Mouse (Mus musculus) stomach, embryonic 15.5 days (tissue): ENCODE data around the gene Rassf1. TPM values are rescaled to one million over a fixed set of nuclear protein-coding genes. Genes with fewer than 3 reads are reported as not detected.

Experiments
- ATAC-seq: fragments of 200-750 bp; cut with Nextera tagmentation; 2 replicates; pipeline ENCODE4 v1.8.0; 2017; ENCODE audit warnings: low read depth, moderate number of reproducible peaks, moderate TSS enrichment; ENCODE audit not compliant: insufficient read depth, low FRiP score
- H3K27ac ChIP-seq: fragments of 300-500 bp; sonication (generic); 2 replicates; pipeline ENCODE4 v1.5.1; 2015; ENCODE audit warnings: mild to moderate bottlenecking, inconsistent platforms
- H3K27me3 ChIP-seq: fragments of 300-500 bp; sonication (generic); replicated peaks from 2 replicates; pipeline ENCODE4 v1.6.1; 2015; ENCODE audit warnings: inconsistent platforms
- H3K36me3 ChIP-seq: fragments of 300-500 bp; sonication (generic); 2 replicates; pipeline ENCODE4 v1.6.1; 2015; ENCODE audit warnings: inconsistent platforms
- H3K4me1 ChIP-seq: fragments of 300-500 bp; sonication (generic); 2 replicates; pipeline ENCODE4 v1.6.1; 2015; ENCODE audit warnings: inconsistent platforms
- H3K4me2 ChIP-seq: fragments of 300-500 bp; sonication (generic); 2 replicates; pipeline ENCODE4 v1.6.1; 2015; ENCODE audit warnings: mild to moderate bottlenecking, inconsistent platforms
- H3K4me3 ChIP-seq: fragments of 300-500 bp; sonication (generic); replicated peaks from 2 replicates; pipeline ENCODE4 v1.5.1; 2015; ENCODE audit warnings: inconsistent platforms
- H3K9ac ChIP-seq: fragments of 300-500 bp; sonication (generic); 2 replicates; pipeline ENCODE4 v1.6.1; 2015; ENCODE audit warnings: inconsistent platforms
- H3K9me3 ChIP-seq: fragments of 300-500 bp; sonication (generic); 2 replicates; pipeline ENCODE4 v1.6.1; 2016; ENCODE audit warnings: inconsistent platforms
- WGBS: fragments of 180-500 bp; shearing (Covaris S2); methylation state at CpG from one replicate; pipeline ENCODE4 v1.1.7; 2015; 5-methylcytosine and 5-hydroxymethylcytosine counted together
- polyA plus RNA-seq: library from polyadenylated mRNA; unstranded; fragments of >200 nt; fragmentation: Nextera tagmentation; extraction: Ambion mirVana; gene quantifications from 2 replicates; pipeline ENCODE4 v1.2.1, GENCODE M21; 2015

The Rassf1 gene
- polyA plus RNA-seq, 1 experiment from 2014 or later: 58.0 TPM

- no peak overlapping the region for H3K4me3 ChIP-seq
- H3K4me2 ChIP-seq: no peak overlapping the region
- H3K4me1 ChIP-seq: peaks cover 15% of the 10 kb centered on the region; the same call in 1 of the 2 replicates
- no peak overlapping the region for H3K9ac ChIP-seq
- ATAC-seq: no peak
- 73% methylated on average over 14 of the region's 14 CpGs for WGBS
- H3K9me3 ChIP-seq: no peaks in the 10 kb centered on the region
- H3K36me3 ChIP-seq: no peaks in the 10 kb centered on the region
- H3K27me3 ChIP-seq: no peaks in the 10 kb centered on the region
- H3K27ac ChIP-seq: no peak overlapping the region
Measured at GRCm38 (mm10) chr9:107599842-107600241, 48.5 kb downstream of the Rassf1 start.

- H3K4me3 ChIP-seq: no peak overlapping the region
- H3K27me3 ChIP-seq: no peaks in the 10 kb centered on the region
- no peak overlapping the region for H3K4me2 ChIP-seq
- peaks cover 22% of the 10 kb centered on the region; the same call in 1 of the 2 replicates for H3K4me1 ChIP-seq
- no peaks in the 10 kb centered on the region for H3K36me3 ChIP-seq
- 78% methylated on average over 12 of the region's 12 CpGs for WGBS
- ATAC-seq: no peak
- H3K27ac ChIP-seq: no peak overlapping the region
- no peaks in the 10 kb centered on the region for H3K9me3 ChIP-seq
- no peak overlapping the region for H3K9ac ChIP-seq
Measured at GRCm38 (mm10) chr9:107600745-107601144, 49.4 kb downstream of the Rassf1 start.

GRCm38 (mm10) chr9:107601275-107601674 is 49.9 kb downstream of the Rassf1 start:
- Histone ChIP-seq H3K9me3 (no peaks in the 10 kb centered on the region), H3K36me3 (no peaks in the 10 kb centered on the region), H3K27ac (no peak overlapping the region), H3K27me3 (no peaks in the 10 kb centered on the region), H3K4me3 (no peak overlapping the region), H3K9ac (no peak overlapping the region), H3K4me2 (no peak overlapping the region), H3K4me1 (peaks cover 22% of the 10 kb centered on the region; the same call in 1 of the 2 replicates)
- 85% methylated on average over 11 of the region's 11 CpGs for WGBS
- ATAC-seq: no peak

- Histone ChIP-seq H3K36me3 (no peaks in the 10 kb centered on the region), H3K9ac (no peak overlapping the region), H3K27me3 (no peaks in the 10 kb centered on the region), H3K27ac (0 out of 2 replicates have a peak overlapping the region, but pooled peaks have one; percentile 51), H3K9me3 (no peaks in the 10 kb centered on the region), H3K4me2 (no peak overlapping the region; the same call in 1 of the 2 replicates), H3K4me3 (no peak overlapping the region), H3K4me1 (peaks cover 27% of the 10 kb centered on the region; the same call in 1 of the 2 replicates)
- ATAC-seq: peak; percentile 29; the same call in 1 of the 2 replicates
- 11% methylated on average over 10 of the region's 10 CpGs for WGBS
Measured at GRCm38 (mm10) chr9:107602068-107602648, 50.8 kb downstream of the Rassf1 start.

- 72% methylated on average over 6 of the region's 6 CpGs for WGBS
- H3K27ac ChIP-seq: no peak overlapping the region
- H3K27me3 ChIP-seq: no peaks in the 10 kb centered on the region
- H3K9me3 ChIP-seq: no peaks in the 10 kb centered on the region
- H3K36me3 ChIP-seq: no peaks in the 10 kb centered on the region
- no peak for ATAC-seq
- no peak overlapping the region for H3K4me3 ChIP-seq
- no peak overlapping the region for H3K9ac ChIP-seq
- peaks cover 37% of the 10 kb centered on the region for H3K4me1 ChIP-seq
- H3K4me2 ChIP-seq: no peak overlapping the region
Measured at GRCm38 (mm10) chr9:107603251-107603650, 51.9 kb downstream of the Rassf1 start.

GRCm38 (mm10) chr9:107605041-107605661 is 53.8 kb downstream of the Rassf1 start:
- Histone ChIP-seq H3K9me3 (no peaks in the 10 kb centered on the region), H3K9ac (no peak overlapping the region), H3K27me3 (no peaks in the 10 kb centered on the region), H3K27ac (peak overlapping the region; percentile 76), H3K4me2 (peak overlapping the region; percentile 44), H3K4me1 (peaks cover 52% of the 10 kb centered on the region), H3K4me3 (peak overlapping the region; percentile 28; the same call in 1 of the 2 replicates), H3K36me3 (no peaks in the 10 kb centered on the region)
- 30% methylated on average over 23 of the region's 23 CpGs for WGBS
- ATAC-seq: peak; percentile 78

GRCm38 (mm10) chr9:107606591-107606990 is 55.2 kb downstream of the Rassf1 start:
- peak overlapping the region; percentile 7; the same call in 1 of the 2 replicates for H3K4me3 ChIP-seq
- ATAC-seq: no peak
- 19% methylated on average over 9 of the region's 9 CpGs for WGBS

GRCm38 (mm10) chr9:107607036-107607435 is 55.7 kb downstream of the Rassf1 start:
- peak overlapping the region; percentile 60 for H3K27ac ChIP-seq
- H3K27me3 ChIP-seq: no peaks in the 10 kb centered on the region
- H3K4me1 ChIP-seq: peaks cover 58% of the 10 kb centered on the region
- peak overlapping the region; percentile 38 for H3K4me2 ChIP-seq
- H3K4me3 ChIP-seq: peak overlapping the region; percentile 7; the same call in 1 of the 2 replicates
- no peak for ATAC-seq
- H3K9me3 ChIP-seq: no peaks in the 10 kb centered on the region
- 55% methylated on average over 2 of the region's 2 CpGs for WGBS
- no peaks in the 10 kb centered on the region for H3K36me3 ChIP-seq
- H3K9ac ChIP-seq: no peak overlapping the region

More at GRCm38 (mm10) chr9:107606591-107606990, 55.2 kb downstream of the Rassf1 start:
- Histone ChIP-seq H3K27me3 (no peaks in the 10 kb centered on the region), H3K4me1 (peaks cover 54% of the 10 kb centered on the region), H3K36me3 (no peaks in the 10 kb centered on the region), H3K9me3 (no peaks in the 10 kb centered on the region), H3K4me2 (peak overlapping the region; percentile 38), H3K9ac (no peak overlapping the region), H3K27ac (peak overlapping the region; percentile 38)

GRCm38 (mm10) chr9:107607653-107608245 is 56.4 kb downstream of the Rassf1 start:
- H3K27ac ChIP-seq: peak overlapping the region; percentile 60
- no peaks in the 10 kb centered on the region for H3K9me3 ChIP-seq
- 51% methylated on average over 9 of the region's 9 CpGs for WGBS
- peak overlapping the region; percentile 11; the same call in 1 of the 2 replicates for H3K4me2 ChIP-seq
- H3K27me3 ChIP-seq: no peaks in the 10 kb centered on the region
- no peak overlapping the region for H3K4me3 ChIP-seq
- peaks cover 60% of the 10 kb centered on the region for H3K4me1 ChIP-seq
- H3K36me3 ChIP-seq: no peaks in the 10 kb centered on the region
- ATAC-seq: no peak
- no peak overlapping the region for H3K9ac ChIP-seq

- Histone ChIP-seq H3K27ac (peak within 1 kb of the TSS; percentile 60), H3K4me2 (peak within 1 kb of the TSS; percentile 11; the same call in 1 of the 2 replicates), H3K4me1 (peaks cover 61% of the 10 kb centered on the region), H3K9ac (no peak within 1 kb of the TSS), H3K9me3 (no peaks in the 10 kb centered on the region), H3K27me3 (no peaks in the 10 kb centered on the region), H3K4me3 (no peak within 1 kb of the TSS), H3K36me3 (0 out of 2 replicates have a peak, but pooled peaks cover 3% of the 10 kb centered on the region)
- WGBS: 37% methylated on average over 12 of the region's 12 CpGs
- ATAC-seq: no peak
Measured at GRCm38 (mm10) chr9:107608741-107609432, 57.5 kb downstream of the Rassf1 start, which contains the start of gene Sema3b. Sema3b (minus strand) TSS chr9:107609229.

GRCm38 (mm10) chr9:107609433-107609830 is 58.1 kb downstream of the Rassf1 start:
- Histone ChIP-seq H3K4me2 (no peak overlapping the region), H3K4me1 (peaks cover 56% of the 10 kb centered on the region), H3K9me3 (no peaks in the 10 kb centered on the region), H3K9ac (no peak overlapping the region), H3K4me3 (no peak overlapping the region), H3K27ac (peak overlapping the region; percentile 17; the same call in 1 of the 2 replicates), H3K27me3 (no peaks in the 10 kb centered on the region), H3K36me3 (0 out of 2 replicates have a peak, but pooled peaks cover 6% of the 10 kb centered on the region)
- 65% methylated on average over 4 of the region's 4 CpGs for WGBS
- ATAC-seq: no peak
